Mouse (Mus musculus): Measurements from ENCODE around the gene Ptch1. TPM values are rescaled to one million over a fixed set of nuclear protein-coding genes. Genes with fewer than 3 reads are reported as not detected.

The Ptch1 gene
- polyA plus RNA-seq, 1 experiment from 2014 or later = 21.9 TPM

- Histone ChIP-seq H3K9me3 (replicated peaks) (no peaks in the 10 kb centered on the region), H3K4me3 (replicated peaks) (peak overlapping the region; percentile 83), H3K9ac (peak overlapping the region; percentile 95), H3K27ac (replicated peaks) (peak overlapping the region; percentile 97), H3K36me3 (peaks cover 6% of the 10 kb centered on the region), H3K4me2 (replicated peaks) (peak overlapping the region; percentile 84), H3K4me1 (peaks cover 49% of the 10 kb centered on the region), H3K27me3 (no peaks in the 10 kb centered on the region)
- peak; percentile 41 for ATAC-seq (ENCODE audit: insufficient number of reproducible peaks, low FRiP score, low TSS enrichment, low read depth)
- under 1% methylated on average over 51 of the region's 51 CpGs for WGBS
Measured at GRCm38 (mm10) chr13:63562972-63563780, 10.2 kb downstream of the Ptch1 start.

GRCm38 (mm10) chr13:63562141-63562971 is 11.0 kb downstream of the Ptch1 start:
- WGBS = 1% methylated on average over 7 of the region's 7 CpGs
- Histone ChIP-seq H3K9ac (no peak overlapping the region), H3K4me3 (replicated peaks) (peak overlapping the region; percentile 83), H3K27me3 (no peaks in the 10 kb centered on the region), H3K36me3 (peaks cover 6% of the 10 kb centered on the region), H3K4me2 (replicated peaks) (peak overlapping the region; percentile 84), H3K9me3 (replicated peaks) (no peaks in the 10 kb centered on the region), H3K4me1 (peaks cover 55% of the 10 kb centered on the region), H3K27ac (replicated peaks) (peak overlapping the region; percentile 97)
- ATAC-seq (ENCODE audit: insufficient number of reproducible peaks, low FRiP score, low TSS enrichment, low read depth) = no peak

GRCm38 (mm10) chr13:63558297-63558890 is 15.0 kb downstream of the Ptch1 start:
- Histone ChIP-seq H3K9me3 (replicated peaks) (no peaks in the 10 kb centered on the region), H3K9ac (no peak overlapping the region), H3K27ac (replicated peaks) (no peak overlapping the region), H3K4me3 (replicated peaks) (0 out of 2 replicates have a peak overlapping the region, but pooled peaks have one; percentile 6), H3K4me2 (replicated peaks) (peak overlapping the region; percentile 84; the same call in 1 of the 2 replicates), H3K4me1 (peaks cover 85% of the 10 kb centered on the region), H3K27me3 (no peaks in the 10 kb centered on the region), H3K36me3 (peaks cover 6% of the 10 kb centered on the region)
- WGBS = 17% methylated on average over 8 of the region's 8 CpGs
- ATAC-seq (ENCODE audit: insufficient number of reproducible peaks, low FRiP score, low TSS enrichment, low read depth) = no peak

- peak overlapping the region; percentile 2; the same call in 1 of the 2 replicates for H3K4me2 ChIP-seq (replicated peaks)
- H3K4me1 ChIP-seq = peaks cover 94% of the 10 kb centered on the region
- H3K4me3 ChIP-seq (replicated peaks) = no peak overlapping the region
- peak overlapping the region; percentile 5; the same call in 1 of the 2 replicates for H3K27ac ChIP-seq (replicated peaks)
- no peak overlapping the region for H3K9ac ChIP-seq
- 12% methylated on average over 1 of the region's 1 CpGs for WGBS
- peak; percentile 52; the same call in 1 of the 2 replicates for ATAC-seq (ENCODE audit: insufficient number of reproducible peaks, low FRiP score, low TSS enrichment, low read depth)
- H3K36me3 ChIP-seq = peaks cover 6% of the 10 kb centered on the region
- H3K9me3 ChIP-seq (replicated peaks) = no peaks in the 10 kb centered on the region
- H3K27me3 ChIP-seq = no peaks in the 10 kb centered on the region
Measured at GRCm38 (mm10) chr13:63556431-63556830, 17.0 kb downstream of the Ptch1 start.

- 30% methylated on average over 5 of the region's 5 CpGs for WGBS
- no peaks in the 10 kb centered on the region for H3K27me3 ChIP-seq
- H3K4me1 ChIP-seq = peaks cover 94% of the 10 kb centered on the region
- H3K36me3 ChIP-seq = peaks cover 6% of the 10 kb centered on the region
- ATAC-seq (ENCODE audit: insufficient number of reproducible peaks, low FRiP score, low TSS enrichment, low read depth) = no peak
- H3K9me3 ChIP-seq (replicated peaks) = no peaks in the 10 kb centered on the region
- no peak overlapping the region for H3K4me3 ChIP-seq (replicated peaks)
- 0 out of 2 replicates have a peak overlapping the region, but pooled peaks have one; percentile 5 for H3K27ac ChIP-seq (replicated peaks)
- H3K9ac ChIP-seq = no peak overlapping the region
- peak overlapping the region; percentile 11; the same call in 1 of the 2 replicates for H3K4me2 ChIP-seq (replicated peaks)
Measured at GRCm38 (mm10) chr13:63555885-63556284, 17.5 kb downstream of the Ptch1 start.

GRCm38 (mm10) chr13:63554569-63554968 is 18.8 kb downstream of the Ptch1 start:
- no peaks in the 10 kb centered on the region for H3K9me3 ChIP-seq (replicated peaks)
- H3K4me3 ChIP-seq (replicated peaks) = no peak overlapping the region
- H3K36me3 ChIP-seq = 0 out of 2 replicates have a peak, but pooled peaks cover 5% of the 10 kb centered on the region
- no peak overlapping the region for H3K27ac ChIP-seq (replicated peaks)
- no peak overlapping the region for H3K4me2 ChIP-seq (replicated peaks)
- 52% methylated on average over 11 of the region's 11 CpGs for WGBS
- no peak overlapping the region for H3K9ac ChIP-seq
- H3K27me3 ChIP-seq = no peaks in the 10 kb centered on the region
- no peak for ATAC-seq (ENCODE audit: insufficient number of reproducible peaks, low FRiP score, low TSS enrichment, low read depth)
- H3K4me1 ChIP-seq = peaks cover 85% of the 10 kb centered on the region

GRCm38 (mm10) chr13:63553436-63553835 is 20.0 kb downstream of the Ptch1 start:
- no peak for ATAC-seq (ENCODE audit: insufficient number of reproducible peaks, low FRiP score, low TSS enrichment, low read depth)
- Histone ChIP-seq H3K9ac (no peak overlapping the region), H3K9me3 (replicated peaks) (no peaks in the 10 kb centered on the region), H3K4me3 (replicated peaks) (no peak overlapping the region), H3K4me1 (peaks cover 85% of the 10 kb centered on the region), H3K36me3 (0 out of 2 replicates have a peak, but pooled peaks cover 5% of the 10 kb centered on the region), H3K27ac (replicated peaks) (peak overlapping the region; percentile 2; the same call in 1 of the 2 replicates), H3K4me2 (replicated peaks) (no peak overlapping the region), H3K27me3 (no peaks in the 10 kb centered on the region)
- WGBS = 56% methylated on average over 5 of the region's 5 CpGs

GRCm38 (mm10) chr13:63552291-63552932 is 21.0 kb downstream of the Ptch1 start:
- Histone ChIP-seq H3K4me1 (peaks cover 76% of the 10 kb centered on the region), H3K9me3 (replicated peaks) (no peaks in the 10 kb centered on the region), H3K27me3 (no peaks in the 10 kb centered on the region), H3K9ac (no peak overlapping the region), H3K4me2 (replicated peaks) (0 out of 2 replicates have a peak overlapping the region, but pooled peaks have one; percentile 21), H3K4me3 (replicated peaks) (no peak overlapping the region), H3K36me3 (peaks cover 13% of the 10 kb centered on the region), H3K27ac (replicated peaks) (peak overlapping the region; percentile 49; the same call in 1 of the 2 replicates)
- peak; percentile 36; the same call in 1 of the 2 replicates for ATAC-seq (ENCODE audit: insufficient number of reproducible peaks, low FRiP score, low TSS enrichment, low read depth)
- WGBS = 53% methylated on average over 10 of the region's 10 CpGs

- H3K27ac ChIP-seq (replicated peaks) = 0 out of 2 replicates have a peak overlapping the region, but pooled peaks have one; percentile 22
- H3K9me3 ChIP-seq (replicated peaks) = no peaks in the 10 kb centered on the region
- H3K27me3 ChIP-seq = no peaks in the 10 kb centered on the region
- no peak overlapping the region for H3K9ac ChIP-seq
- H3K4me1 ChIP-seq = peaks cover 71% of the 10 kb centered on the region
- H3K4me2 ChIP-seq (replicated peaks) = no peak overlapping the region
- H3K36me3 ChIP-seq = peaks cover 16% of the 10 kb centered on the region
- H3K4me3 ChIP-seq (replicated peaks) = no peak overlapping the region
- WGBS = 56% methylated on average over 10 of the region's 10 CpGs
- no peak for ATAC-seq (ENCODE audit: insufficient number of reproducible peaks, low FRiP score, low TSS enrichment, low read depth)
Measured at GRCm38 (mm10) chr13:63551552-63552290, 21.7 kb downstream of the Ptch1 start.

- H3K27ac ChIP-seq (replicated peaks) = no peak overlapping the region
Measured at GRCm38 (mm10) chr13:63550367-63550766, 23.0 kb downstream of the Ptch1 start.

More at GRCm38 (mm10) chr13:63550367-63550766, 23.0 kb downstream of the Ptch1 start:
- Histone ChIP-seq H3K4me3 (replicated peaks) (no peak overlapping the region), H3K36me3 (peaks cover 20% of the 10 kb centered on the region), H3K4me2 (replicated peaks) (no peak overlapping the region), H3K4me1 (peaks cover 58% of the 10 kb centered on the region), H3K9me3 (replicated peaks) (no peaks in the 10 kb centered on the region), H3K9ac (no peak overlapping the region), H3K27me3 (no peaks in the 10 kb centered on the region)
- ATAC-seq (ENCODE audit: insufficient number of reproducible peaks, low FRiP score, low TSS enrichment, low read depth) = no peak
- 71% methylated on average over 5 of the region's 5 CpGs for WGBS

Measured in embryonic facial prominence, embryonic 15.5 days (tissue).